Mouse (Mus musculus): Measurements from ENCODE around the gene Psme3.

GRCm38 (mm10) chr11:101359776-101360175 is 43.8 kb downstream of the Psme3 start:
- TF ChIP-seq CTCF (IDR thresholded peaks at IDR 0.05; ENCODE audit: low read depth) (no peak), EP300 (IDR thresholded peaks at IDR 0.05; ENCODE audit: low read depth) (no peak)

Measured in liver, embryonic 14.5 days (tissue).